Mouse (Mus musculus) heart, embryonic 13.5 days (tissue): ENCODE data around the gene Mgll. TPM values are rescaled to one million over a fixed set of nuclear protein-coding genes. Genes with fewer than 3 reads are reported as not detected.

Experiments used
- ATAC-seq: fragments of 200-750 bp; cut with Nextera tagmentation; 2 replicates; pipeline ENCODE4 v1.8.0; 2017; ENCODE audit warnings: moderate TSS enrichment; ENCODE audit not compliant: insufficient number of reproducible peaks, low FRiP score, low TSS enrichment; ENCODE audit errors: extremely low read depth
- H3K27ac ChIP-seq: fragments of 300-500 bp; sonication (generic); replicated peaks from 2 replicates; pipeline ENCODE4 v1.5.1; 2015; ENCODE audit warnings: moderate library complexity, mild to moderate bottlenecking, inconsistent platforms
- H3K27me3 ChIP-seq: fragments of 300-500 bp; sonication (generic); replicated peaks from 2 replicates; pipeline ENCODE4 v1.6.1; 2015; ENCODE audit warnings: mild to moderate bottlenecking, inconsistent platforms
- H3K36me3 ChIP-seq: fragments of 300-500 bp; sonication (generic); 2 replicates; pipeline ENCODE4 v1.6.1; 2015; ENCODE audit warnings: mild to moderate bottlenecking, inconsistent platforms
- H3K4me1 ChIP-seq: fragments of 300-500 bp; sonication (generic); 2 replicates; pipeline ENCODE4 v1.6.1; 2015; ENCODE audit warnings: inconsistent platforms
- H3K4me2 ChIP-seq: fragments of 300-500 bp; sonication (generic); 2 replicates; pipeline ENCODE4 v1.6.1; 2015; ENCODE audit warnings: inconsistent platforms, mild to moderate bottlenecking, moderate library complexity
- H3K4me3 ChIP-seq: fragments of 300-500 bp; sonication (generic); 2 replicates; pipeline ENCODE4 v1.5.1; 2015; ENCODE audit warnings: moderate library complexity, mild to moderate bottlenecking, inconsistent platforms
- H3K9ac ChIP-seq: fragments of 300-500 bp; sonication (generic); 2 replicates; pipeline ENCODE4 v1.6.1; 2015; ENCODE audit warnings: inconsistent platforms, mild to moderate bottlenecking, moderate library complexity
- H3K9me3 ChIP-seq: fragments of 300-500 bp; sonication (generic); 2 replicates; pipeline ENCODE4 v1.6.1; 2016; ENCODE audit warnings: inconsistent platforms
- WGBS: fragments of 180-500 bp; shearing (Covaris S2); methylation state at CpG from one replicate; pipeline ENCODE4 v1.1.7; 2015; ENCODE audit warnings: mixed read lengths; 5-methylcytosine and 5-hydroxymethylcytosine counted together
- polyA plus RNA-seq: library from polyadenylated mRNA; unstranded; fragments of >200 nt; fragmentation: Nextera tagmentation; extraction: Ambion mirVana; gene quantifications from 2 replicates; pipeline ENCODE4 v1.2.1, GENCODE M21; 2015

Mgll gene
- polyA plus RNA-seq, 1 experiment from 2014 or later, result 13.8 TPM

DNA sequence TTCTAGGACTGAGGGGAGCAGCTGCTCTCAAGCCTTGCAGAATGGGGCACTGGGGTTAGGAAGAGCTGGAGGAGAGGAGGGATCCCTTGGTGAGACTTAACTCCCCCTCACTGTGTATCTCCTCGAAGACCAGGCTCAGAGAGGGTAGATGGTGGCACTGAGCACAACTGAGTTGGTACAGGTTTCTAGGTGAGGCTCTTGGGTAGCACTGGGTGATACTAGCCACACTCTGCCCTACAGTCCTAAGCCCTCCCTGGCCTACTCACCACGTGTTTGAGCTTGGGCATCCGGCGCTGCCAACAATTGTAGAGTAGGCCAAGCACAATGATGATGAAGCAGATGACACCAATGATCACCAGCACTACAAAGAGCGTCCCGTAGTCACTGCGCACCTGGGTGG, 119.0 kb downstream of the Mgll start:
- Histone ChIP-seq H3K9me3 (no peaks in the 10 kb centered on the region), H3K4me2 (peak overlapping the region; percentile 85), H3K27ac (no peak overlapping the region), H3K9ac (peak overlapping the region; percentile 91), H3K36me3 (peaks cover 19% of the 10 kb centered on the region), H3K4me1 (peaks cover 28% of the 10 kb centered on the region), H3K4me3 (peak overlapping the region; percentile 95), H3K27me3 (no peaks in the 10 kb centered on the region)
- WGBS, result 67% methylated on average over 7 of the region's 7 CpGs
- no peak for ATAC-seq

- 72% methylated on average over 9 of the region's 9 CpGs for WGBS
- Histone ChIP-seq H3K4me3 (no peak overlapping the region), H3K36me3 (peaks cover 11% of the 10 kb centered on the region), H3K27me3 (no peaks in the 10 kb centered on the region), H3K4me1 (peaks cover 28% of the 10 kb centered on the region), H3K27ac (no peak overlapping the region), H3K9me3 (no peaks in the 10 kb centered on the region), H3K9ac (no peak overlapping the region), H3K4me2 (peak overlapping the region; percentile 85)
- no peak for ATAC-seq
Measured at GRCm38 (mm10) chr6:88843781-88844725, 119.8 kb downstream of the Mgll start.

- Histone ChIP-seq H3K9ac (no peak overlapping the region), H3K27me3 (no peaks in the 10 kb centered on the region), H3K9me3 (no peaks in the 10 kb centered on the region), H3K4me2 (no peak overlapping the region), H3K36me3 (0 out of 2 replicates have a peak, but pooled peaks cover 3% of the 10 kb centered on the region), H3K4me3 (no peak overlapping the region), H3K4me1 (peaks cover 27% of the 10 kb centered on the region), H3K27ac (no peak overlapping the region)
- no peak for ATAC-seq
- 82% methylated on average over 7 of the region's 7 CpGs for WGBS
Measured at GRCm38 (mm10) chr6:88844901-88845565, 120.8 kb downstream of the Mgll start.

- ATAC-seq, result no peak
- Histone ChIP-seq H3K36me3 (0 out of 2 replicates have a peak, but pooled peaks cover 7% of the 10 kb centered on the region), H3K4me3 (no peak overlapping the region), H3K27me3 (no peaks in the 10 kb centered on the region), H3K4me1 (peaks cover 14% of the 10 kb centered on the region), H3K4me2 (no peak overlapping the region), H3K9ac (no peak overlapping the region), H3K9me3 (no peaks in the 10 kb centered on the region), H3K27ac (no peak overlapping the region)
- WGBS, result 54% methylated on average over 2 of the region's 2 CpGs
Measured at GRCm38 (mm10) chr6:88847571-88847970, 123.4 kb downstream of the Mgll start.

GRCm38 (mm10) chr6:88849270-88849669, 125.1 kb downstream of the Mgll start:
- H3K4me1 ChIP-seq, result peaks cover 5% of the 10 kb centered on the region; the same call in 1 of the 2 replicates
- no peaks in the 10 kb centered on the region for H3K9me3 ChIP-seq
- 0 out of 2 replicates have a peak, but pooled peaks cover 7% of the 10 kb centered on the region for H3K36me3 ChIP-seq
- H3K27ac ChIP-seq, result no peak overlapping the region
- no peak overlapping the region for H3K4me2 ChIP-seq
- H3K4me3 ChIP-seq, result no peak overlapping the region
- no peak for ATAC-seq
- H3K9ac ChIP-seq, result peak overlapping the region; percentile 33; the same call in 1 of the 2 replicates
- no peaks in the 10 kb centered on the region for H3K27me3 ChIP-seq
- WGBS, result 47% methylated on average over 4 of the region's 4 CpGs

- H3K27me3 ChIP-seq, result 0 out of 2 replicates have a peak, but pooled peaks cover 5% of the 10 kb centered on the region
- no peak overlapping the region for H3K9ac ChIP-seq
- H3K36me3 ChIP-seq, result 0 out of 2 replicates have a peak, but pooled peaks cover 7% of the 10 kb centered on the region
- no peak for ATAC-seq
- H3K4me3 ChIP-seq, result no peak overlapping the region
- no peak overlapping the region for H3K4me2 ChIP-seq
- 78% methylated on average over 7 of the region's 7 CpGs for WGBS
- H3K27ac ChIP-seq, result no peak overlapping the region
- peaks cover 5% of the 10 kb centered on the region; the same call in 1 of the 2 replicates for H3K4me1 ChIP-seq
- no peaks in the 10 kb centered on the region for H3K9me3 ChIP-seq
Measured at GRCm38 (mm10) chr6:88850034-88850433, 125.8 kb downstream of the Mgll start.

- Histone ChIP-seq H3K9me3 (no peaks in the 10 kb centered on the region), H3K4me2 (no peak overlapping the region), H3K9ac (no peak overlapping the region), H3K4me3 (no peak overlapping the region), H3K4me1 (peaks cover 37% of the 10 kb centered on the region), H3K27ac (no peak overlapping the region), H3K36me3 (0 out of 2 replicates have a peak, but pooled peaks cover 4% of the 10 kb centered on the region), H3K27me3 (0 out of 2 replicates have a peak, but pooled peaks cover 5% of the 10 kb centered on the region)
- ATAC-seq, result no peak
- WGBS, result 71% methylated on average over 5 of the region's 5 CpGs
Measured at GRCm38 (mm10) chr6:88854509-88854908, 130.3 kb downstream of the Mgll start.

GRCm38 (mm10) chr6:88855636-88856035, 131.4 kb downstream of the Mgll start:
- Histone ChIP-seq H3K36me3 (peaks cover 10% of the 10 kb centered on the region; the same call in 1 of the 2 replicates), H3K27ac (no peak overlapping the region), H3K27me3 (0 out of 2 replicates have a peak, but pooled peaks cover 5% of the 10 kb centered on the region), H3K4me2 (no peak overlapping the region), H3K4me1 (peaks cover 37% of the 10 kb centered on the region), H3K9ac (no peak overlapping the region; the same call in 1 of the 2 replicates), H3K9me3 (no peaks in the 10 kb centered on the region), H3K4me3 (no peak overlapping the region)
- no peak for ATAC-seq
- 19% methylated on average over 5 of the region's 5 CpGs for WGBS

DNA sequence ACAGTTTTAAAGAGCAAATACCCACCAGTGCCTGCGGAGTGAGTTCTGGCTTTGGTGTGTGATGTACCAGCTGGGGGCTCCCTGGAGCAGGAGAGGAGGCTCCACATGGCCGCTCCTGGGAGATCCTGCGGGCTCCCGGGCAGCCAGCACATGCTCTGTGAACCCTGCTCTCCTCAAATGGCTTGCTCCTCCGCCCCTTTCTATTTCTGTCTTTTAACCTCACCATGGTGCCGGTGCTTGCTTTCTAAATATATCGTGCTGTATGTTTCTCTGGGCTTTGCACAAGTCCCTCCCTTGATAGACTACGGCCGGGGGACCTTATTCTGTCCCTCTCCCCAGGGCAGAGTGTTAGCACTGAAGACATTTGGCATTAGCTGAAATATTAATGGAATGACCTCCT, 133.0 kb downstream of the Mgll start:
- WGBS, result 15% methylated on average over 9 of the region's 9 CpGs

GRCm38 (mm10) chr6:88857830-88858229, 133.6 kb downstream of the Mgll start:
- Histone ChIP-seq H3K4me3 (no peak overlapping the region), H3K27ac (peak overlapping the region; percentile 96), H3K9ac (peak overlapping the region; percentile 57; the same call in 1 of the 2 replicates), H3K4me1 (peaks cover 36% of the 10 kb centered on the region), H3K9me3 (0 out of 2 replicates have a peak, but pooled peaks cover 6% of the 10 kb centered on the region), H3K4me2 (peak overlapping the region; percentile 32), H3K36me3 (peaks cover 19% of the 10 kb centered on the region), H3K27me3 (0 out of 2 replicates have a peak, but pooled peaks cover 5% of the 10 kb centered on the region)
- WGBS, result 56% methylated on average over 6 of the region's 6 CpGs
- ATAC-seq, result no peak

More for the DNA sequence above, 133.0 kb downstream of the Mgll start:
- Histone ChIP-seq H3K4me2 (peak overlapping the region; percentile 32), H3K9ac (peak overlapping the region; percentile 57), H3K27ac (peak overlapping the region; percentile 96), H3K27me3 (0 out of 2 replicates have a peak, but pooled peaks cover 5% of the 10 kb centered on the region), H3K9me3 (0 out of 2 replicates have a peak, but pooled peaks cover 6% of the 10 kb centered on the region), H3K36me3 (peaks cover 16% of the 10 kb centered on the region), H3K4me1 (peaks cover 37% of the 10 kb centered on the region), H3K4me3 (no peak overlapping the region)
- peak; percentile 43; the same call in 1 of the 2 replicates for ATAC-seq

- peak overlapping the region; percentile 96 for H3K27ac ChIP-seq
- H3K9me3 ChIP-seq, result 0 out of 2 replicates have a peak, but pooled peaks cover 6% of the 10 kb centered on the region
- peaks cover 24% of the 10 kb centered on the region for H3K36me3 ChIP-seq
- WGBS, result 49% methylated on average over 7 of the region's 7 CpGs
- H3K27me3 ChIP-seq, result 0 out of 2 replicates have a peak, but pooled peaks cover 5% of the 10 kb centered on the region
- peaks cover 32% of the 10 kb centered on the region for H3K4me1 ChIP-seq
- no peak for ATAC-seq
- peak overlapping the region; percentile 47; the same call in 1 of the 2 replicates for H3K9ac ChIP-seq
- H3K4me2 ChIP-seq, result no peak overlapping the region
- H3K4me3 ChIP-seq, result no peak overlapping the region
Measured at GRCm38 (mm10) chr6:88858341-88858740, 134.1 kb downstream of the Mgll start.
